Mouse (Mus musculus): ENCODE data around the gene Osbpl8.
A peak's percentile ranks its signal among the peaks of the same experiment; 100 is the strongest.
"Not testable (repeated sequence)": the region's sequence is repeated elsewhere in the genome, so short reads cannot be mapped to it uniquely, and the experiment has no call there.

Gene Osbpl8

GRCm38 (mm10) chr10:111189022-111189555 is 24.5 kb downstream of the Osbpl8 start:
- DNase-seq, result no peak

DNA sequence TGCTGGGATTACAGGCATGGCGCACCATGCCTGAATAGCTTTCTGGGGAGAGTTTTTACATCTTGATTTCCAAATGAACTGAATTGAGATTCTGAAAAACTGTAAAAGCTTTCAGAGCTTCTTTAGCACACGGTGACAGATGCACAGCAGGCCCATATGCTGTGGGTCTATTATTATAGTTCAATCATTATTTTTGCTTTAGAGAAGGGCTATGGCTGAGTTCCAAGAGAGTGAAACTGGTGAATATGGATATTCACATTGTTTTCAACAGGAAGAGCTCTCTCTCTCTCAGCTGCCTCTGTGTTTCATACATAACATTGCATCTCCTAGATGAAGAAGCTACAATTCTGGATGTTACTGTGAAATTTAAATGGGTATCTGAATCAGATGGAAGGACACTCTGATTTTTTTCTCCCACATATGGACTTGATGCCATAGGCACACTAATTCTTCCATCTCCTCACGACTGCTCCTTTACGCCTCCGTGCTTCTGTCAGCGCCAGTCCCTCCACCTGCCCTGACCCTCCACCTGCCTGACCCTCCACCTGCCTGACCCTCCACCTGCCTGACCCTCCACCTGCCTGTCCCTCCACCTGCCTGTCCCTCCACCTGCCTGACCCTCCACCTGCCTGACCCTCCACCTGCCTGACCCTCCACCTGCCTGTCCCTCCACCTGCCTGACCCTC is 25.7 kb downstream of the Osbpl8 start:
- DNase-seq, result no peak

GRCm38 (mm10) chr10:111193536-111193935 is 29.0 kb downstream of the Osbpl8 start:
- no peak for DNase-seq

- no peak for DNase-seq
These were observed 31.6 kb downstream of the Osbpl8 start for GRCm38 (mm10) chr10:111196191-111196590.

DNA sequence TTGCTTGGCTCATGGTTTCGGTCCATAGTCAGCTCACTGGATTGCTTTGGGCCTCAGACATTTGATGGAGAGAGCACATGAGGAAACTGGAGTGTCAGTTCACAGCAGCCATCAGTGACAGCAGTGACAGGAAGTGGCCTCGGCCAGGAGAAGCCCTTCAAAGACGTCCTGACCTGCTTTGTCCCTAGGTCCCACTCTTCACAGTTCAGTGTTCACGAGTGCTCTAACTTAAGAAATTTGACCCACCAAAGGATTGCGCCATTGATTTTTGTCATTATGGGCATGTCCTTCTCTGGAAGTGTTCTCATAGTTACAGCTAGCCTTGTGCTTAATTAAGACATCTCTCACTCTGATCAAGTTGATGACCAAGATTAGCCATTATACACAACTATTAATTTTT is 34.2 kb downstream of the Osbpl8 start:
- not testable (repeated sequence) for DNase-seq

DNA sequence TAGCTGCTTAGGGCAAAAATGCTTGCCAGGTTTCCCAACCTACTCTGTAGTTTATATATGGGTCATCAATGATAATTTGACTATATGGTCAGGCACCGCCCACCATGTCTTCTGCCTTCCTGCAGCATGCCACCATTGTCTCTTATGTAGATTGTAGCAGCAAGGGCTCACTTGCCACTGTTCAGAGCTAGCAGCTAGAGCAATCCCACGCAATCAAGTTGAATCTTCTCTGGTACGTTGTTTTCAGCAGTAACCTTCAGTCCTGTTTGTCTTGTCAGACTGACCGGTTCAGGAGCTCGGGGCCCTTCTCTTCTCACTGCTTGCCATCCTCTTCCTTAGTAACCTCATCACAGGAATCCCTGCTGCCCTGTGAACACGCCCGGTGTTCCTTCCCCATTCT is 36.6 kb downstream of the Osbpl8 start:
- no peak for DNase-seq

DNA sequence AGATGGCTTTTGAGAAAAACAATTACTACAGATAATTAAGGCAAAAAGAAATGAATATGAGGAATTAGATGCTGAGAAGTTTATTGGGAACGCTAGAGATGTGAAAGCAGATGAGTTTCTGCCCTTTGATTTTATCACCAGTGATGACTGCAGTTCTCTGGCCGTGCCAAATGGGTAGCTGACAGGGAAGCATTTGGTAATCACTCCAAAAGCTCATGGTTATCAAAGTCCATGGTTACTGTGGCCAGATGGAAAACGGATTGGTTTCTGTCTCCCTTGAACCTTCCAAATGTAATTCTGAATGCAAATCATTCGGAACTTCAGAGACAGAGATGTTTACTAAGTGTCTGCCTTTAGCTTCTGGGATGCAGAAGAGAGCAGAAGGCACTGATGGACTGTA is 37.1 kb downstream of the Osbpl8 start:
- no peak for DNase-seq

DNA sequence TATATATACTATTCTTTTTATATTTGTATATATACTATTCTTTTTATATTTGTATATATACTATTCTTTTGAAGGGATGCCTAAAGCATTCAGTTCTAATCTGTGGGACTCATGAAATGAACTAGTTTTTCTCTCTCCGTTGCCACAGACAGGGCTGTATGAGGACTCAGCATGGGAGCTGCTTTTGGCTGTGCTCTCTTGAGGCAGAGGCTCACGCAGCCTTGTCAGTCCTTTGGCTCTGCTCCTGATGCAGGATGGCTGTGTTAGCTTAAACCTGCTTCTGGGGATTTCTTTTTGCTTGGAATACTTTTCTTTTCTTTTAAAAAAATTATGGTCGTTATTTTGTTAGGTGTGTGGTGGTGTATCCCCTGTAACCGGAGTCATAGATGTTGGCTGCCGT is 39.5 kb downstream of the Osbpl8 start:
- no peak for DNase-seq

DNA sequence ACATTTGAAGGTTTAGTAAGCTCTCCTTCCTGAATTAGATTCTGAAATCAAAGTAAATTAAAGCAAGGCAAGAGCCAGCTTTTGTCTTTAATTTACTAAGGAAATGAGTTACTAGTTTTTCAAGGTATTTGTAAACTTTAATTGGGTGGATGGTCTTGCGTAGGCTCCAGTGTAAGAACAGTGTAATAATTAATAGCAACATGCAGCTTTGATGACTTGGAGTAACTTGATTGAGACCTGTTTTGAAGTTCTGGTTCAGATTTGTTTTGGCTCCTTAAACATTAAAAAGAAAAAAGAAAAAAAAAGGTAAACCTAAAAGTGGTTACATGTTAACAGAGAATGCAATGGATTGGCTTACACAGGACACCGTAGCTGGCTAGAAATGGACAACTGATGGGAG is 40.9 kb downstream of the Osbpl8 start:
- DNase-seq, result no peak

- DNase-seq, result no peak
These were observed 42.8 kb downstream of the Osbpl8 start for GRCm38 (mm10) chr10:111207386-111207785.

GRCm38 (mm10) chr10:111214084-111214483 is 49.5 kb downstream of the Osbpl8 start:
- no peak for DNase-seq

DNA sequence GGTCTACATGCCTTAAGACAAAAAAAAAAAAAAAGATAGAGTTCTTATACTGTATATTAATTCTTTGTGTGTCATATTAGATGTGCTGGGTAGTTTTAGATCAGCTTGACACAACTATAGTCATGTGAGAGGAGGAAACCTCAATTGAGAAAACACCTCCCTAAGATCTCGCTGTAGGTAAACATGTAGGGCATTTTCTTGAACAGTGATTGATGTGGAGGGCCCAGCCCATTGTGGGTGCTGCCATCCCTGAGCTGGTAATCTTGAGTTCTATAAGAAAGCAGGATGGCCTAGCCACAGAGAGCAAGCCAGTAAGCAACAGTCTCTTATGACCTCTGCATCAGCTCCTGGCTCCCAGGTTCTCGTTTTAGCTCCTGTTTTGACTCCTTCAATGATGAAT is 50.1 kb downstream of the Osbpl8 start:
- no peak for DNase-seq

GRCm38 (mm10) chr10:111215572-111215971 is 51.0 kb downstream of the Osbpl8 start:
- DNase-seq, result no peak

DNA sequence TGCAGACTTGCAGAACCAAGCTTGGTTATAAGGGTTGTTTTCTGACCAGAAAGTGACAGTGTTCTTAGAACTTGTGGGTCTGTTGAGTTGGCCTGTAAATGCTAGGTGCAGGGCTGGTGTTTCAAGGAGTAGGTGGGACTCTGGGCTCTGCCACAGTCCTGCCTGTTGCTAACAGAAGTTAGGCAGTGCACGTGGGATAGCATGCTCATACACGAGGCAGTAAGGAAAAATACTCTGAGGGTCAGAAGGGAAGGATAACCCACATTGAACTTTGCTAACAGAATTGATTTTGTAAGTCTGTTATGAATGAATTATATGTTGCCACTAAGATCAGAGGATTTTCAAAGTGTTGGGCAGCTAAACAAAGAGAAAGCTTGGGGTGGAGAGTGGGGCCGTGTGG is 51.6 kb downstream of the Osbpl8 start:
- DNase-seq, result no peak

DNA sequence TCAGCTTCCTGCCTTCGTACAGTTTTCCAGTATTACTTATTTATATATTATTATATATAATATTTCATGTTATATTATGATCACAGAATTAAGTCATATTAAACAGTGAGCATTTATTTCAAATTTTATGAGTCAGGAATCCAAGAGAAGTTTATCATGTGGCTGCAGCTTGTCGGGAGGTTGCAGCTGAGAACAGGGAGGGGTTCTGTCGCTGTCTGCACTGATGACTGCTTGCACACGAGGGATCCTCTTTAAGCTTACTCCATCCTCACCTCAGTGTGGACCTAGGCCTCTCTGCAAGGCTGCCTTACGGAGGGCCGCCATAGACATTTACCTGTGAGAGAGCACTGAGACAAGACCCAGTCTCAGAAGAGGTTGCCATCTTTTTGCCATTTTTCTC is 58.0 kb downstream of the Osbpl8 start:
- no peak for DNase-seq

DNA sequence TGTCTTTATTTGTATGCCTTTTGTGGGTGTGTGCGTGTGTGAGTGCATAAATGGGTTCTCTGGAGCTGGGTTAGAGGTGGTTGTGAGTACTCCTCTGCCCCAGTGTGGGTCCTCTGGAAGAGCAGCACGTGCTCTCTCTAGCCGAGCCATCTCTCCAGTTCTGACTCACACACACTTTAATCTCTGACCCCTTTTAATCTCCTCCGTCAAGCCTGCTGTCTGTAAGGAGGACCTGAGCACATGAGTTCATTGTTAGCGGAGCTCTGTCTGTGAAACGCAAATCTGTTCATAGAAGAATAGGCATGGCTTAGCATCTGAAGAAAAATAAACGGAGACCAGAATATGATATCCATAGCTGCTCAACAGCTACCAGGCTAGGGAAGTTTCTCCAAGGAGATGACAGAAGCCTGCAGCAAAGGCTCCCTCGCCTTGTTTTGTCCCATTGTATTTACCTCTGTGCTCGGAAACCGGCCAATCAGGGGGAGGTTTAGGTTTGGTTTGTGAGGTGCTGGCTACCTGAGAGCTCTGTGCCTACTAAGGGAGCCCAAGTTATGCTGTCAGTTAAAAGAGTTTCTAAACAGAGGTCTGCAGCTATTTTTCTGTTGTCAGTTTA is 58.8 kb downstream of the Osbpl8 start:
- no peak for DNase-seq

DNA sequence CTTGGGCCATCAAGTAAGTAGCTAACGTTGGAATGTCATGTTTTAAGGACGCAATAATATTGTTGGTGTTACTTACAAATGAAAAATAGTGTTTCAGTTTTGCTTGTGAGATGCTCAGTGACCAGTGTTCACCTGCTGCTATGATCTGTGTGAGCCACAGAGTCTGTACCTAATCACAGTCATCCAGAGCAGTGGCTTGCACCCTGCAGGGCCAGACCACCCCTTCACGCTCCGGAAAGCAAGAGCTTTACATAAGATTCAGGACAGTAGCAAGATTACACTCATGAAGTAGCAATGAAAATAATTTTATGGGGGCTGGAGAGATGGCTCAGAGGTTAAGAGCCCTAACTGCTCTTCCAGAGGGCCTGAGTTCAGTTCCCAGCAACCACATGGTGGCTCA is 60.1 kb downstream of the Osbpl8 start:
- DNase-seq, result no peak

DNA sequence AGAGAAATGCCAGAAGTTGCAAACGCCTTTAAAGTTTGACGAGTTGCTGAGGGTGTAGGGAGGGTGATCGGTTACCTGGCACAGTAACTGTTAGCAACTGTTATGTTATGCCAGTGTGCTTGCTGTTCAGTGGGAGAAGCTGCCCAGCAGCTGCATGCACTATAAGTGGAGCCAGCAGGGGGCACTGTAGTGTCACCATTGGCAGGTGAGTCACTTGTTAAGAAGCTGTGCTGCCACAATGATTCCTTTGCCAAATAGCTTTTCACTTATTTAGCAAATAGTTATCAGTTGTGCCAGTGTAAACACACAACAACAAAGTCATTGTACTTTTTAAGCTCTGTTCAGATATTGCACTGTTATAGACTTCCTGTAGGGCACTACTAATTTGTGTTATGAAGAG is 62.0 kb downstream of the Osbpl8 start:
- DNase-seq, result peak; percentile 92

DNA sequence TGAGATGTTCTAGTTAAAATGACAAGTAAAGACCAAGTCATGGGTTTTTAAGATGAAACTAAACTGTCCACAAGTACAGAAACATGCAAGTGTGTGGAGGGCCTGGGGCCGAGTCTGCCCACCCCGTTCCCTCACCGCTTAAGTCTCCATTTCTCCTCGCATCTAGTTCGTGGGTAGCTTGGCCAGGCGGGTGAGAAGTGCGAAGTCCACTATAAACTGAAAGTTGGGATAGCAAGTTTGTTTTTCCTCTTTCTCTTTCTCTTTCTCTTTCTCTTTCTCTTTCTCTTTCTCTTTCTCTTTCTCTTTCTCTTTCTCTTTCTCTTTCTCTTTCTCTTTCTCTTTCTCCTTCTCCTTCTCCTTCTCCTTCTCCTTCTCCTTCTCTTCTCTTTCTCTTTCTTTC is 67.7 kb downstream of the Osbpl8 start:
- not testable (repeated sequence) for DNase-seq

GRCm38 (mm10) chr10:111233476-111234130 is 69.1 kb downstream of the Osbpl8 start:
- no peak for DNase-seq

GRCm38 (mm10) chr10:111234450-111235288 is 70.1 kb downstream of the Osbpl8 start:
- DNase-seq, result no peak

DNA sequence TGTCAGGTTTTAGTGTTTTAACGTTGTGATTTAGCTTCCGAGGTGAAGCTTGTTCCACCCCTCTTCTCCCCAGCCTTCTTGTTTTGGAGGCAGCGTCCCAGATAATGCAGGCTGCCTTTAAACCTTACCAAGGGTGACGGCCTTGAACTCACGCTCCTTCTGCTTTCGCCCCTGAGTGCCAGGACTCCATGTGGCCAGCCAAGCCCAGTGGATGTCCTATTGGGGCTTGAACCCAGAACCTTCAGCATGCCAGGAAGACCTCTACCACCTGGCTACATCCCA is 70.7 kb downstream of the Osbpl8 start:
- DNase-seq, result no peak

DNA sequence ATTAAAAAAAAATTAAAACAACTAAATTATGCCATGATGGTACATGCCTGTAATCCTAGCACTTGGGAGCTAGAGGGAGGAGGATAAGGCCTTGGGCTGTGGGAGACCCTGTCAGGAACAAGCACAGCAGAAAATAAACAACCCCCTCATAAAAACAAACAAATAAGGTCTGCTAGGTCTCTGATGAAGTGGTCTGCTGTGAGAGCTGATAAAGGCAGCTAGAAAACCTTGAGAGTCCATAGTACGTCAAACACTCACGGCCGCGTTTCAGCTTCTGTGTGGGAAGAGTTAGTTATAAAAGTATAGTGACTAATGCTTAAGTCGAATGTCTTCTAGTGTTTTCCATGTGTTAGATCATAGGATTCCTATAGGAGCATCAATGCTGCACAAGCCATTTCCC is 72.9 kb downstream of the Osbpl8 start:
- DNase-seq, result no peak

DNA sequence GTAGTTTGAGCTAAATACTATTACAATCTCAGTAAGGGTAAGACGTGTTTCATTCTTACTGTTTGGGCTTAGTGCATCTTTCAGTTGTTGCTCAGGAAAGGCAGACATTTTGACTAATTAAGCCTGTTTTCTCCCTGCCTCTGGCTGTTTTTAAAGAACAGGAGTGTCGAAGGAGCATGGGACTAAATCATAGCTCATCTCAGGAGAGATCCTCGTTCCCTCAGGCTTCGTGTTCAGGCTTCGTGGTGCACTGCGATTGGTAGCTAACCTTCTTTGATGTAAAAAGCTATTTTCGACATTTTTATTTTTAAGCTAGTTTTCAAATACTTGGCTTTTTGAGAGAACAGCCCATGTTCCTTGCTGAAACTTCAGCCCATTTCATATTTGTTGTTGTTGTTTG is 78.1 kb downstream of the Osbpl8 start:
- DNase-seq, result no peak
